Mouse (Mus musculus): Measurements from ENCODE around the gene Fchsd2. TPM values are rescaled to one million over a fixed set of nuclear protein-coding genes. Genes with fewer than 3 reads are reported as not detected.

Gene Fchsd2
- polyA plus RNA-seq, 1 experiment from 2014 or later: 28.5 TPM

- Histone ChIP-seq H3K9ac (ENCODE audit: low read length) (no peak overlapping the region), H3K4me3 (ENCODE audit: low read depth, low read length) (no peak overlapping the region), H3K27me3 (ENCODE audit: control insufficient read depth, insufficient read depth, low read length) (no peaks in the 10 kb centered on the region), H3K36me3 (ENCODE audit: control insufficient read depth, insufficient read depth, low read length) (peaks cover 3% of the 10 kb centered on the region; the same call in 1 of the 2 replicates), H3K4me2 (ENCODE audit: low read depth) (no peak overlapping the region), H3K9me3 (ENCODE audit: control insufficient read depth, low read length) (no peaks in the 10 kb centered on the region), H3K4me1 (ENCODE audit: control insufficient read depth, insufficient read depth, low read length) (peaks cover 6% of the 10 kb centered on the region; the same call in 1 of the 2 replicates), H3K27ac (ENCODE audit: low read depth, low read length) (no peak overlapping the region)
- no peak for ATAC-seq (ENCODE audit: insufficient read depth, low FRiP score, low TSS enrichment)
- WGBS: 95% methylated on average over 1 of the region's 1 CpGs
- no peak for DNase-seq (ENCODE audit: low spot score)
Observed at GRCm38 (mm10) chr7:101114328-101114727, 21.7 kb downstream of the Fchsd2 start.

GRCm38 (mm10) chr7:101119391-101119790 lies 26.7 kb downstream of the Fchsd2 start:
- WGBS: 91% methylated on average over 7 of the region's 7 CpGs
- no peak overlapping the region for H3K4me3 ChIP-seq (ENCODE audit: low read depth, low read length)
- H3K27me3 ChIP-seq (ENCODE audit: control insufficient read depth, insufficient read depth, low read length): no peaks in the 10 kb centered on the region
- no peak overlapping the region for H3K4me2 ChIP-seq (ENCODE audit: low read depth)
- no peaks in the 10 kb centered on the region for H3K9me3 ChIP-seq (ENCODE audit: control insufficient read depth, low read length)
- ATAC-seq (ENCODE audit: insufficient read depth, low FRiP score, low TSS enrichment) (no peak), DNase-seq (ENCODE audit: low spot score) (no peak)
- no peak overlapping the region for H3K27ac ChIP-seq (ENCODE audit: low read depth, low read length)
- H3K4me1 ChIP-seq (ENCODE audit: control insufficient read depth, insufficient read depth, low read length): no peaks in the 10 kb centered on the region
- H3K9ac ChIP-seq (ENCODE audit: low read length): no peak overlapping the region
- peaks cover 3% of the 10 kb centered on the region; the same call in 1 of the 2 replicates for H3K36me3 ChIP-seq (ENCODE audit: control insufficient read depth, insufficient read depth, low read length)

- H3K4me1 ChIP-seq (ENCODE audit: control insufficient read depth, insufficient read depth, low read length): no peaks in the 10 kb centered on the region
- no peaks in the 10 kb centered on the region for H3K9me3 ChIP-seq (ENCODE audit: control insufficient read depth, low read length)
- 0 out of 2 replicates have a peak, but pooled peaks cover 3% of the 10 kb centered on the region for H3K36me3 ChIP-seq (ENCODE audit: control insufficient read depth, insufficient read depth, low read length)
- no peak overlapping the region for H3K4me2 ChIP-seq (ENCODE audit: low read depth)
- DNase-seq (ENCODE audit: low spot score) (no peak), ATAC-seq (ENCODE audit: insufficient read depth, low FRiP score, low TSS enrichment) (no peak)
- H3K9ac ChIP-seq (ENCODE audit: low read length): no peak overlapping the region
- H3K27me3 ChIP-seq (ENCODE audit: control insufficient read depth, insufficient read depth, low read length): no peaks in the 10 kb centered on the region
- no peak overlapping the region for H3K27ac ChIP-seq (ENCODE audit: low read depth, low read length)
- WGBS: 77% methylated on average over 6 of the region's 6 CpGs
- H3K4me3 ChIP-seq (ENCODE audit: low read depth, low read length): no peak overlapping the region
Observed at GRCm38 (mm10) chr7:101123579-101124347, 31.1 kb downstream of the Fchsd2 start.

- no peak overlapping the region for H3K9ac ChIP-seq (ENCODE audit: low read length)
- no peak overlapping the region for H3K27ac ChIP-seq (ENCODE audit: low read depth, low read length)
- no peaks in the 10 kb centered on the region for H3K9me3 ChIP-seq (ENCODE audit: control insufficient read depth, low read length)
- 92% methylated on average over 3 of the region's 3 CpGs for WGBS
- no peaks in the 10 kb centered on the region for H3K27me3 ChIP-seq (ENCODE audit: control insufficient read depth, insufficient read depth, low read length)
- no peak overlapping the region for H3K4me3 ChIP-seq (ENCODE audit: low read depth, low read length)
- H3K4me2 ChIP-seq (ENCODE audit: low read depth): no peak overlapping the region
- DNase-seq (ENCODE audit: low spot score): no peak
- no peak for ATAC-seq (ENCODE audit: insufficient read depth, low FRiP score, low TSS enrichment)
- no peaks in the 10 kb centered on the region for H3K4me1 ChIP-seq (ENCODE audit: control insufficient read depth, insufficient read depth, low read length)
- H3K36me3 ChIP-seq (ENCODE audit: control insufficient read depth, insufficient read depth, low read length): no peaks in the 10 kb centered on the region
Observed at GRCm38 (mm10) chr7:101127737-101128136, 35.1 kb downstream of the Fchsd2 start.

GRCm38 (mm10) chr7:101128536-101128935 lies 35.9 kb downstream of the Fchsd2 start:
- Histone ChIP-seq H3K4me2 (ENCODE audit: low read depth) (no peak overlapping the region), H3K4me3 (ENCODE audit: low read depth, low read length) (no peak overlapping the region), H3K36me3 (ENCODE audit: control insufficient read depth, insufficient read depth, low read length) (no peaks in the 10 kb centered on the region), H3K9me3 (ENCODE audit: control insufficient read depth, low read length) (no peaks in the 10 kb centered on the region), H3K4me1 (ENCODE audit: control insufficient read depth, insufficient read depth, low read length) (0 out of 2 replicates have a peak, but pooled peaks cover 2% of the 10 kb centered on the region), H3K27ac (ENCODE audit: low read depth, low read length) (no peak overlapping the region), H3K27me3 (ENCODE audit: control insufficient read depth, insufficient read depth, low read length) (no peaks in the 10 kb centered on the region), H3K9ac (ENCODE audit: low read length) (no peak overlapping the region)
- 90% methylated on average over 4 of the region's 4 CpGs for WGBS
- ATAC-seq (ENCODE audit: insufficient read depth, low FRiP score, low TSS enrichment) (no peak), DNase-seq (ENCODE audit: low spot score) (no peak)

GRCm38 (mm10) chr7:101130646-101131045 lies 38.0 kb downstream of the Fchsd2 start:
- Histone ChIP-seq H3K27ac (ENCODE audit: low read depth, low read length) (no peak overlapping the region), H3K36me3 (ENCODE audit: control insufficient read depth, insufficient read depth, low read length) (no peaks in the 10 kb centered on the region), H3K27me3 (ENCODE audit: control insufficient read depth, insufficient read depth, low read length) (no peaks in the 10 kb centered on the region), H3K4me3 (ENCODE audit: low read depth, low read length) (no peak overlapping the region), H3K4me2 (ENCODE audit: low read depth) (no peak overlapping the region), H3K4me1 (ENCODE audit: control insufficient read depth, insufficient read depth, low read length) (0 out of 2 replicates have a peak, but pooled peaks cover 2% of the 10 kb centered on the region), H3K9ac (ENCODE audit: low read length) (no peak overlapping the region), H3K9me3 (ENCODE audit: control insufficient read depth, low read length) (no peaks in the 10 kb centered on the region)
- 81% methylated on average over 3 of the region's 3 CpGs for WGBS
- no peak for DNase-seq (ENCODE audit: low spot score)
- no peak for ATAC-seq (ENCODE audit: insufficient read depth, low FRiP score, low TSS enrichment)

GRCm38 (mm10) chr7:101131281-101131680 lies 38.6 kb downstream of the Fchsd2 start:
- WGBS: 83% methylated on average over 6 of the region's 6 CpGs
- Histone ChIP-seq H3K27ac (ENCODE audit: low read depth, low read length) (no peak overlapping the region), H3K4me2 (ENCODE audit: low read depth) (no peak overlapping the region), H3K9me3 (ENCODE audit: control insufficient read depth, low read length) (no peaks in the 10 kb centered on the region), H3K4me3 (ENCODE audit: low read depth, low read length) (no peak overlapping the region), H3K36me3 (ENCODE audit: control insufficient read depth, insufficient read depth, low read length) (no peaks in the 10 kb centered on the region), H3K4me1 (ENCODE audit: control insufficient read depth, insufficient read depth, low read length) (0 out of 2 replicates have a peak, but pooled peaks cover 2% of the 10 kb centered on the region), H3K27me3 (ENCODE audit: control insufficient read depth, insufficient read depth, low read length) (no peaks in the 10 kb centered on the region), H3K9ac (ENCODE audit: low read length) (no peak overlapping the region)
- ATAC-seq (ENCODE audit: insufficient read depth, low FRiP score, low TSS enrichment): no peak
- DNase-seq (ENCODE audit: low spot score): no peak

- H3K4me3 ChIP-seq (ENCODE audit: low read depth, low read length): no peak overlapping the region
- ATAC-seq (ENCODE audit: insufficient read depth, low FRiP score, low TSS enrichment) (no peak), DNase-seq (ENCODE audit: low spot score) (no peak)
- H3K9me3 ChIP-seq (ENCODE audit: control insufficient read depth, low read length): no peaks in the 10 kb centered on the region
- H3K4me2 ChIP-seq (ENCODE audit: low read depth): no peak overlapping the region
- no peaks in the 10 kb centered on the region for H3K27me3 ChIP-seq (ENCODE audit: control insufficient read depth, insufficient read depth, low read length)
- H3K36me3 ChIP-seq (ENCODE audit: control insufficient read depth, insufficient read depth, low read length): no peaks in the 10 kb centered on the region
- H3K9ac ChIP-seq (ENCODE audit: low read length): no peak overlapping the region
- WGBS: 93% methylated on average over 2 of the region's 2 CpGs
- H3K4me1 ChIP-seq (ENCODE audit: control insufficient read depth, insufficient read depth, low read length): 0 out of 2 replicates have a peak, but pooled peaks cover 2% of the 10 kb centered on the region
- H3K27ac ChIP-seq (ENCODE audit: low read depth, low read length): no peak overlapping the region
Observed at GRCm38 (mm10) chr7:101133591-101133990, 40.9 kb downstream of the Fchsd2 start.

- Histone ChIP-seq H3K4me3 (ENCODE audit: low read depth, low read length) (no peak overlapping the region), H3K4me2 (ENCODE audit: low read depth) (no peak overlapping the region), H3K9me3 (ENCODE audit: control insufficient read depth, low read length) (no peaks in the 10 kb centered on the region), H3K36me3 (ENCODE audit: control insufficient read depth, insufficient read depth, low read length) (no peaks in the 10 kb centered on the region), H3K4me1 (ENCODE audit: control insufficient read depth, insufficient read depth, low read length) (0 out of 2 replicates have a peak, but pooled peaks cover 2% of the 10 kb centered on the region), H3K27me3 (ENCODE audit: control insufficient read depth, insufficient read depth, low read length) (no peaks in the 10 kb centered on the region), H3K9ac (ENCODE audit: low read length) (no peak overlapping the region), H3K27ac (ENCODE audit: low read depth, low read length) (no peak overlapping the region)
- WGBS: 96% methylated on average over 2 of the region's 2 CpGs
- no peak for DNase-seq (ENCODE audit: low spot score)
- no peak for ATAC-seq (ENCODE audit: insufficient read depth, low FRiP score, low TSS enrichment)
Observed at GRCm38 (mm10) chr7:101134117-101134516, 41.5 kb downstream of the Fchsd2 start.
